Mouse (Mus musculus) liver, embryonic 16.5 days (tissue): ENCODE measurements around the gene Gm29776. TPM values are rescaled to one million over a fixed set of nuclear protein-coding genes. Genes with fewer than 3 reads are reported as not detected.
A peak's percentile ranks its signal among the peaks of the same experiment; 100 is the strongest.

Experiments
- ATAC-seq: fragments of 200-750 bp; cut with Nextera tagmentation; 2 replicates; pipeline ENCODE4 v1.8.0; 2017; ENCODE audit warnings: low read depth, mild to moderate bottlenecking, moderate number of reproducible peaks, moderate library complexity
- H3K27ac ChIP-seq: fragments of 300-500 bp; sonication (generic); 2 replicates; pipeline ENCODE4 v1.5.1; 2014; ENCODE audit warnings: mild to moderate bottlenecking, low read length
- H3K27me3 ChIP-seq: fragments of 300-500 bp; sonication (generic); 2 replicates; pipeline ENCODE4 v1.6.1; 2014; ENCODE audit warnings: low read depth, low read length, mixed read lengths; ENCODE audit not compliant: control insufficient read depth, insufficient read depth
- H3K36me3 ChIP-seq: fragments of 300-500 bp; sonication (generic); 2 replicates; pipeline ENCODE4 v1.6.1; 2014; ENCODE audit warnings: mild to moderate bottlenecking; ENCODE audit not compliant: control insufficient read depth, insufficient read depth
- H3K4me1 ChIP-seq: fragments of 300-500 bp; sonication (generic); 2 replicates; pipeline ENCODE4 v1.6.1; 2014; ENCODE audit warnings: low read depth, low read length, mixed read lengths; ENCODE audit not compliant: control insufficient read depth
- H3K4me2 ChIP-seq: fragments of 300-500 bp; sonication (generic); 2 replicates; pipeline ENCODE4 v1.6.1; 2014; ENCODE audit warnings: low read depth, low read length, mixed read lengths
- H3K4me3 ChIP-seq: fragments of 300-500 bp; sonication (generic); 2 replicates; pipeline ENCODE4 v1.5.1; 2014; ENCODE audit warnings: low read depth, mild to moderate bottlenecking, low read length
- H3K9ac ChIP-seq: fragments of 300-500 bp; sonication (generic); 2 replicates; pipeline ENCODE4 v1.6.1; 2014; ENCODE audit warnings: low read depth, low read length
- H3K9me3 ChIP-seq: fragments of 300-500 bp; sonication (generic); replicated peaks from 2 replicates; pipeline ENCODE4 v1.6.1; 2016; ENCODE audit warnings: low read length; ENCODE audit not compliant: control insufficient read depth
- WGBS: fragments of 180-500 bp; shearing (Covaris S2); extraction: QIAGEN DNeasy Blood & Tissue Kit; methylation state at CpG from one replicate; pipeline ENCODE4 v1.1.7; 2014; ENCODE audit not compliant: insufficient replicate concordance; 5-methylcytosine and 5-hydroxymethylcytosine counted together
- polyA plus RNA-seq: library from polyadenylated mRNA; unstranded; fragments of >200 nt; fragmentation: Nextera tagmentation; extraction: Ambion mirVana; gene quantifications from 2 replicates; pipeline ENCODE4 v1.2.1, GENCODE M21; 2015

Gm29776 gene
- polyA plus RNA-seq, 1 experiment from 2014 or later, result 0.05 TPM

DNA sequence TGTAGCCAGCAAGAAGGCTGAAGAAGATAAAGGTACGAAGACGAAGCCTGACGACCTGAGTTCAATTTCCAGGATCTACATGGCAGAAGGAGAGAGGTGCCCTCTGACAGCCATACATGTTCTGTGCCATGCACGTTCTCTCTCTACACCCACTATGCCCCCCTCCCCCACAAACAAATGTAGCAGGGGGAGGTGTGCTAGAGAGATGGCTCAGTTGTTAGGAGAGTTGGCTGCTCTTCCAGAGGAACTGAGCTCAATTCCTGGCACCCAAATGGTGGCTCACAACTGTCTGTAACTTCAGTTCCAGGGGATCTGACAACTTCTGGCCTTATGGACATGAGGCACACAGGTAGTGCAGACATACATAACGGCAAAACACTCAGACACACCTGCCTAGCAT is 22.3 kb downstream of the Gm29776 start:
- Histone ChIP-seq H3K4me3 (no peak overlapping the region), H3K4me1 (no peaks in the 10 kb centered on the region; the same call in 1 of the 2 replicates), H3K36me3 (peaks cover 34% of the 10 kb centered on the region), H3K9ac (no peak overlapping the region), H3K27me3 (no peaks in the 10 kb centered on the region), H3K9me3 (no peaks in the 10 kb centered on the region), H3K4me2 (no peak overlapping the region), H3K27ac (no peak overlapping the region)
- ATAC-seq, result no peak
- 80% methylated on average over 5 of the region's 5 CpGs for WGBS

DNA sequence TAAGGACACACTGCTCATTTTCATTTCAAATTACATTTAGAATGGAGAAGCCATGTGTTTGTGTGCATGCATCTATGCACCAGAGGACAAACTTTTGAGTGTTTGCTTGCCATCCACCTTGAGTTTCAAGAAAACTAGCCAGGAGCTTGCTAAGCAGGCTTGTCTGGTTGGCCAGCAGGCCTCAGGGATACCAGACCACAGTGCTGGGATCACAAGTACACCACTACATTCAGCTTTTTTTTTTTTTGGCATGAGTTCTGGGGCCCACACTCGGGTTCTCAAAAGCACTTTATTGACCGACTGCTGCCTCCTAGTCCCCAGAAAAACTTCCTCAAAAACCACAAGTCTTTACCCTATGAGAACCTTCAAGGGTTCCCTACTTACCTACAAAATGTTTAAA is 24.3 kb downstream of the Gm29776 start:
- 47% methylated on average over 2 of the region's 2 CpGs for WGBS
- no peak overlapping the region for H3K4me2 ChIP-seq
- no peaks in the 10 kb centered on the region for H3K9me3 ChIP-seq
- H3K36me3 ChIP-seq, result peaks cover 35% of the 10 kb centered on the region
- no peak overlapping the region for H3K4me3 ChIP-seq
- no peaks in the 10 kb centered on the region for H3K27me3 ChIP-seq
- no peaks in the 10 kb centered on the region; the same call in 1 of the 2 replicates for H3K4me1 ChIP-seq
- no peak overlapping the region for H3K9ac ChIP-seq
- H3K27ac ChIP-seq, result no peak overlapping the region
- ATAC-seq, result no peak

DNA sequence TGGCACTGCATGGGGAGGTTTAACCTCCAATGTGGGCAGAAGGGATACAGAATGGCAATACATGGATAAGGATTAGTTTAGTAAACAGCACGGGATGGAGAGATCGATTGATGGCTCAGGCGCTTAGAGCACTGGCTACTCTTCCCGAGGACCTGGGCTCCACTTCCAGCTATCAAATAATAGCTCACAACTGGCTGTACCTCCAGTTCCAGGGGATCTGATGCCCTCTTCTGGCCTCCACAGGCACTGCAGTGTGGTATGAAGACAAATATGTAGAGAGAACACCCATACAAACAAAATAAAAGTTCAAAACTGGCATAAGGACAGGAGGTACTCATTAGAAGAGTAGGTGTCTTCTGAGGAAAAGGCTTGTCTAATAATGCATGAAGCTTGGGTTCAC is 29.3 kb downstream of the Gm29776 start:
- Histone ChIP-seq H3K4me1 (no peaks in the 10 kb centered on the region), H3K27me3 (no peaks in the 10 kb centered on the region), H3K9ac (no peak overlapping the region), H3K36me3 (peaks cover 42% of the 10 kb centered on the region), H3K4me3 (no peak overlapping the region), H3K9me3 (no peaks in the 10 kb centered on the region), H3K27ac (no peak overlapping the region), H3K4me2 (no peak overlapping the region)
- ATAC-seq, result 0 out of 2 replicates have a peak, but pooled peaks have one; percentile 35
- WGBS, result 54% methylated on average over 4 of the region's 4 CpGs

DNA sequence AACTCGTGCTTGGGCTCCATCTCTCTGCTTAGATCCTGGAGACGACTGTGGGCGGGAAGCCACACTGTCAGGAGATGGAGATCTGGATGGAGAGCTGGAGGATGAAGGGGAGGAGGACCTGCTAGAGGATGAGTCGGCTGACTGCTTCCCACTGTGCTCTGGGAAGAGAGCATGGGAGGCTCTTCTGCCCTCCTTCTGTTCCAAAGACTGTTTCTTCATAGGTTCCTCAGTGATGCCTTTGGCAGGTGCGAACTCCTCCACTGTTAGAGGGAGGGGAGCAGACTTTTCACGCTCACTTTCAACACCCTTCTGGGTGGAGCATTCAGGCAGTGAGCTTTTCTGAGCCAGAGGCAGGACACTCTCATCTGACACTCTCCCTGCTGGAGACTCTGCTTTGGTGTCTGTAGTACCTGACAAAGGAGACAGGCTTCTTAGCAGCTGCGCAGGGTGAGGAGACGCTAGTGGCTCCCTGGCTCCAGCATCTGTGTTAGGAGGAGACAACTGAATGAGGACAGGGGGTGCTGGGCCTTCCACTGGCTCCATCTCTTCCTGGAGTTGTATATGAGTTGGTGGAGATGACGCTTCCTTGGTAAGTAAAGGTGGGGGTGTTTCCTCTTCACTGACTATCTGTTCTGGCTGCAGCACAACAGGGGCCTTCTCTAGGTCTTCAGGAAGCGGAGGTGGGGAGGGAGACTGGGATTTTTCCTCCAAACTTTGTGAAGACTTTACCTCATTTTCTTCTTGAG is 34.0 kb downstream of the Gm29776 start:
- no peak for ATAC-seq
- Histone ChIP-seq H3K9ac (no peak overlapping the region), H3K4me3 (no peak overlapping the region), H3K27ac (no peak overlapping the region), H3K4me1 (no peaks in the 10 kb centered on the region), H3K4me2 (no peak overlapping the region), H3K9me3 (no peaks in the 10 kb centered on the region), H3K36me3 (peaks cover 72% of the 10 kb centered on the region), H3K27me3 (no peaks in the 10 kb centered on the region)
- WGBS, result 82% methylated on average over 10 of the region's 10 CpGs

DNA sequence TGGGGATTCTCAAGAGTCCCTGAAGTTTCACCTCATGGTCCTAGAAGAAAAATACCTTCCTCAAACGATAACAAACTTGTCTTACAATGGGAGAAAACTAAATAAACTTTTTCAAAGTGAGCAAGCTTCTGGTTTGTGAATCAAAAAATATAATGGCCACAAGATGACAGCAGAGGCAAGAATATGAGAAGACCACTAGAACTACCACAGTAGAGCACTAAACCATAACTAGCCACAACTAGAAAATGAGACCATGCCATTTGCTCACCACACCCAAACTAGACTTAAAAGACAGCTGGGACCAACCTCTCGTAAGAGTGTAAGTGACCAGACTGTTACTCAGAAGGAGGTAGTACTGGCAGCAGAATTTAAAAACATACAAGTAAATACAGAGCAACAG is 38.6 kb downstream of the Gm29776 start:
- Histone ChIP-seq H3K27me3 (no peaks in the 10 kb centered on the region), H3K36me3 (peaks cover 75% of the 10 kb centered on the region), H3K27ac (no peak overlapping the region), H3K4me2 (no peak overlapping the region), H3K4me1 (no peaks in the 10 kb centered on the region), H3K4me3 (no peak overlapping the region), H3K9me3 (no peaks in the 10 kb centered on the region), H3K9ac (no peak overlapping the region)
- no peak for ATAC-seq
- 81% methylated on average over 2 of the region's 2 CpGs for WGBS

DNA sequence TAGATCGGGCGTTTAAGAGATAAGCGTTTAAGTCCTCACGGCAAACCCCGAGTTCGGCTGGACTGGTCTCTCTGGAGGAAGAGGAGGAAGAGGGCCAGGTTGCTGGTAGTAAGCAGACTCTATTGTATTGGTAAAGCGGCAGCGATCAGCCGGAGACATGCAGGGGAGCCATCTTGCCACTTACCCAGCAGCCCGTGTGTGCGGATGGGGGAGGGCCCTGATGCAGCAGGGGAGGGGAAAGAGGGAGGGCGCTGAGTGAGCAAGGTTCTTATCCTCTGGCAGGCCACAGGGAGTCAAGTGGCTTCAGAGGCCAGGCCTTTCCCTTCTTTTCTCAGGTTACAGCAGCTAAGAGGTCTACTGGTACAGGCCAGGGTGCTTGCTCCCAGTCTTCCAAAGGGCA is 45.1 kb downstream of the Gm29776 start:
- H3K36me3 ChIP-seq, result peaks cover 51% of the 10 kb centered on the region
- H3K4me1 ChIP-seq, result peaks cover 23% of the 10 kb centered on the region
- peak overlapping the region; percentile 71 for H3K4me2 ChIP-seq
- H3K27ac ChIP-seq, result peak overlapping the region; percentile 63
- WGBS, result 1% methylated on average over 12 of the region's 12 CpGs
- H3K9ac ChIP-seq, result peak overlapping the region; percentile 77
- peak; percentile 90 for ATAC-seq
- no peaks in the 10 kb centered on the region for H3K9me3 ChIP-seq
- H3K27me3 ChIP-seq, result no peaks in the 10 kb centered on the region
- H3K4me3 ChIP-seq, result peak overlapping the region; percentile 74

DNA sequence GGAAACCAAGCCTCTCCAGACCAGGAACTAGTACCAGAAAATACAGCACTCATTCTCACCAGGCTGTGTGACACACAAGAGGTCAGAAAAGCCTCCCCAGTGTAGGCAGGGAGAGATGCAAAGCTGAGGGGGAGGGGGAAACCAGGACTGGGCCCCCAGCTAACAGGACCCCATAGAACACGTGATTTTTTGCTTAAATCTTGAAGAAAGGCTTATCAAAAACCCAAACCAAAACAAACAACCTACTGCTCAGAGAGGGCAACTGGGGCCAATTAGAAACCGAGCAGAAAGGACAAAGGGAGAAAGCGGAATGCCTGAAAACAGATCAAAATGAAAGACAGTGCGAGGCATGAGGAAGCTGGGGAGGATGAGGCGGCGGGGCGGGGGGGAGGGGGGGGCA is 45.8 kb downstream of the Gm29776 start:
- Histone ChIP-seq H3K9ac (peak overlapping the region; percentile 77), H3K4me1 (peaks cover 23% of the 10 kb centered on the region), H3K4me3 (peak overlapping the region; percentile 74), H3K36me3 (peaks cover 51% of the 10 kb centered on the region), H3K9me3 (no peaks in the 10 kb centered on the region), H3K4me2 (peak overlapping the region; percentile 71), H3K27me3 (no peaks in the 10 kb centered on the region), H3K27ac (no peak overlapping the region; the same call in 1 of the 2 replicates)
- ATAC-seq, result no peak
- WGBS, result 0% methylated on average over 7 of the region's 7 CpGs

DNA sequence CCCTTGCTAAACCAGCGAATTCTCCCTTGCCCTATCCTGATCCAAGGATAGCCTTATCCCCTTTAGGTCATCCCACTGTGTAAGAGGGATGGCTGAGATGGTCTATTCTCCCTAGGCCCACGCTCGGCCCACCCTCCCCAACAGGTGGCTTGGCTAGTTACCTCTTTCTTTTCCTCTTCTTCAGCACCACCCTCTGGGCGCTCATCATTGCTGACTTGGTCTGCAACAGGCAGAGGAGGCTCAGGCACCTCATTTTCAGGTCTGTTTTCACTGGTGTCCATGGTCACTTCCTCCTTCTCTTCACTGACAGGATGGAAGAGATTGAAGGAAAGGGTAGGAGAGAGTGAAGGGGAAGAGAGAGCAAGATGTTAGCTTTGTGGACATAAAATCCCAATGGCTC is 47.1 kb downstream of the Gm29776 start:
- Histone ChIP-seq H3K27ac (no peak overlapping the region), H3K27me3 (no peaks in the 10 kb centered on the region), H3K36me3 (peaks cover 47% of the 10 kb centered on the region), H3K4me1 (peaks cover 23% of the 10 kb centered on the region), H3K9me3 (no peaks in the 10 kb centered on the region), H3K4me2 (no peak overlapping the region), H3K4me3 (no peak overlapping the region), H3K9ac (no peak overlapping the region)
- no peak for ATAC-seq
- WGBS, result 65% methylated on average over 4 of the region's 4 CpGs

DNA sequence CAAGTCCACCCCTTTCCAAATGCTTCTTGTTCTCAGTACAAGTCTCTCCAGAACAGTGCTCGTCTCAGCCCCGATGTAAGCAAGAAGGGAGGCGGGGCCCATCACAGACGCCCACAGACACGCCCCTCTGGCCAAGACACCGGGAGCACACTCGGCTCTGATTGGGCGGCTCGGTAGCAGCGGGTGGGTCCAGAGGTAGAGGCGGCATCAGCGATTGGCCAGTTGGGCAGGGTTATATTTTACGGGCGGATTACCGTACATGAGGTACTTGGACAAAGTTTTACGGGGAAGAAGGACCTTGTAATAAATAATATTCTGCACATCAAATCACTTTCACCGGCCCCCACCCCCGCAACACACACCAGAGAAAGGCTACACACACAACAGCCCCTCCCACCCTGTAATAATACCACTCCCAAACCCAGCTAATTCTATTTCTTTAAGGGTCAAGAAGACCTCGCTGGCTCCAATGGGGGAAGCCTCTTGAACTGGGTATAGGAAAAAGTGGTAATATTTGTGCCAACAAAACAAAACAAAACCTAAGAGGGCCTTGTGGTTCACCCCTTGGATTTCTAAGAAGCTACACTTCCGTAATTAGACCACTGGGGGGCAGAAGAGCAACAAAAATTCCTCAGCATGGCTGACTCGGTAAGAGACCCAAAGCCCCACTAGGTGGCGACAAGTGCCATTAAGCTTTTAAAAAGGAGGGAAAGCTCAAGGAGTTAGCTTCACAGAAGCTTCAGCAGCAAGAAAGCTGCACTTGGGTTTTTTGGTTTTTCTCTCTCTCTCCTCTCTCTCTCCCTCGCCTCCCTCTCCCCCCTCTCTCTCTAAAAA is 47.8 kb downstream of the Gm29776 start:
- 53% methylated on average over 23 of the region's 23 CpGs for WGBS
- no peak overlapping the region for H3K4me3 ChIP-seq
- H3K9me3 ChIP-seq, result no peaks in the 10 kb centered on the region
- H3K9ac ChIP-seq, result no peak overlapping the region
- no peak overlapping the region for H3K4me2 ChIP-seq
- H3K27ac ChIP-seq, result no peak overlapping the region
- no peaks in the 10 kb centered on the region for H3K27me3 ChIP-seq
- ATAC-seq, result peak; percentile 54
- H3K36me3 ChIP-seq, result peaks cover 50% of the 10 kb centered on the region
- H3K4me1 ChIP-seq, result peaks cover 23% of the 10 kb centered on the region
